Mouse (Mus musculus) CH12.LX (cell line): Measurements from ENCODE around the gene Cacna1s. TPM values are rescaled to one million over a fixed set of nuclear protein-coding genes. Genes with fewer than 3 reads are reported as not detected.

Experiments
- DNase-seq: peaks from one replicate; pipeline ENCODE4 v3.0.0-alpha.2; 2013; ENCODE audit errors: extremely low read depth
- H3K27ac ChIP-seq: 2 replicates; pipeline ENCODE4 v1.5.1; 2012; ENCODE audit warnings: low read depth, mild to moderate bottlenecking, control low read depth, moderate library complexity; ENCODE audit not compliant: insufficient read depth
- H3K27me3 ChIP-seq: replicated peaks from 2 replicates; pipeline ENCODE3; 2012; ENCODE audit warnings: inconsistent platforms
- H3K36me3 ChIP-seq, 2 experiments: replicated peaks in 1 of 2; 2 replicates each; pipeline versions ENCODE3 to v1.6.1; 2012; ENCODE audit warnings: inconsistent platforms in 1 of 2, low read length in 1 of 2, mild to moderate bottlenecking in 1 of 2, mixed read lengths in 1 of 2, moderate library complexity in 1 of 2; ENCODE audit not compliant: control insufficient read depth in 1 of 2, insufficient read depth in 1 of 2
- H3K4me1 ChIP-seq, 2 experiments: 2 replicates each; pipeline ENCODE4 v1.6.1; 2012; ENCODE audit warnings: inconsistent platforms in 1 of 2, moderate library complexity in 1 of 2; ENCODE audit not compliant: insufficient read depth in 2 of 2, control insufficient read depth in 1 of 2
- H3K4me2 ChIP-seq: 2 replicates; pipeline ENCODE4 v1.6.1; 2012; ENCODE audit warnings: low read depth, mild to moderate bottlenecking, control low read depth; ENCODE audit not compliant: poor library complexity, insufficient read depth, severe bottlenecking
- H3K4me3 ChIP-seq, 3 experiments: fragments of 150-350 bp in 1 of 3; sonication (generic) in 1 of 3; replicated peaks in 1 of 3; 2 replicates each; pipeline versions ENCODE3 to v1.5.1; 2011 to 2012; ENCODE audit warnings: low read depth in 2 of 3, low read length in 2 of 3, mild to moderate bottlenecking in 2 of 3, moderate library complexity in 2 of 3, control low read depth in 1 of 3, improper control_type of control experiment in 1 of 3, inconsistent platforms in 1 of 3, mixed read lengths in 1 of 3; ENCODE audit not compliant: poor library complexity in 1 of 3
- H3K79me2 ChIP-seq: replicated peaks from 2 replicates; pipeline ENCODE4 v1.6.1; 2012; ENCODE audit warnings: mild to moderate bottlenecking, moderate library complexity; ENCODE audit not compliant: control insufficient read depth, poor library complexity, insufficient read depth, severe bottlenecking; ENCODE audit errors: extremely low read depth
- H3K9ac ChIP-seq: 2 replicates; pipeline ENCODE4 v1.6.1; 2012; ENCODE audit warnings: low read depth, mild to moderate bottlenecking, control low read depth, moderate library complexity; ENCODE audit not compliant: insufficient read depth
- H3K9me3 ChIP-seq: replicated peaks from 2 replicates; pipeline ENCODE3; 2012; ENCODE audit warnings: low read length, inconsistent platforms, mixed read lengths
- CHD2 ChIP-seq: IDR thresholded peaks from 2 replicates; pipeline ENCODE4 v1.6.1; 2011; ENCODE audit warnings: low read length, improper control_type of control experiment
- ELF1 ChIP-seq: IDR thresholded peaks from 2 replicates; pipeline ENCODE4 v1.6.1; 2014; ENCODE audit warnings: low read depth, mild to moderate bottlenecking, inconsistent platforms, low read length, improper control_type of control experiment
- ETS1 ChIP-seq: conservative IDR thresholded peaks from 2 replicates; pipeline ENCODE4 v1.6.1; 2012; ENCODE audit warnings: low read depth, mild to moderate bottlenecking, inconsistent platforms, low read length, improper control_type of control experiment, moderate library complexity
- GABPA ChIP-seq: IDR thresholded peaks from 2 replicates; pipeline ENCODE4 v1.6.1; 2012; ENCODE audit warnings: low read depth, low read length, improper control_type of control experiment, inconsistent platforms; ENCODE audit not compliant: insufficient replicate concordance
- HCFC1 ChIP-seq: IDR thresholded peaks from 2 replicates; pipeline ENCODE4 v1.6.1; 2012; ENCODE audit warnings: low read depth, mild to moderate bottlenecking, inconsistent platforms, low read length, improper control_type of control experiment
- IRF4 ChIP-seq: IDR thresholded peaks from 2 replicates; pipeline ENCODE4 v1.6.1; 2014; ENCODE audit warnings: low read depth, mild to moderate bottlenecking, inconsistent platforms, low read length, improper control_type of control experiment
- KAT2A ChIP-seq: IDR thresholded peaks from 2 replicates; pipeline ENCODE4 v1.6.1; 2012; ENCODE audit warnings: low read length, improper control_type of control experiment, inconsistent platforms; ENCODE audit not compliant: insufficient replicate concordance
- MAZ ChIP-seq: IDR thresholded peaks from 2 replicates; pipeline ENCODE4 v1.6.1; 2012; ENCODE audit warnings: low read depth, mild to moderate bottlenecking, inconsistent platforms, low read length, improper control_type of control experiment, moderate library complexity
- MEF2A ChIP-seq: IDR thresholded peaks from 2 replicates; pipeline ENCODE4 v1.6.1; 2014; ENCODE audit warnings: low read depth, mild to moderate bottlenecking, inconsistent platforms, low read length, improper control_type of control experiment, borderline replicate concordance
- MYC ChIP-seq: IDR thresholded peaks from 2 replicates; pipeline ENCODE4 v1.6.1; 2011; ENCODE audit warnings: low read depth, mild to moderate bottlenecking, improper control_type of control experiment, low read length
- NELFE ChIP-seq: IDR thresholded peaks from 2 replicates; pipeline ENCODE4 v1.6.1; 2011; ENCODE audit warnings: low read depth, low read length, improper control_type of control experiment
- NRF1 ChIP-seq: IDR thresholded peaks from 2 replicates; pipeline ENCODE4 v1.6.1; 2014; ENCODE audit warnings: low read depth, mild to moderate bottlenecking, inconsistent platforms, low read length, improper control_type of control experiment, moderate library complexity
- POLR2A ChIP-seq: IDR thresholded peaks from 2 replicates; pipeline ENCODE4 v1.6.1; 2011; ENCODE audit warnings: low read depth, mild to moderate bottlenecking, improper control_type of control experiment, low read length
- RAD21 ChIP-seq: IDR thresholded peaks from 2 replicates; pipeline ENCODE4 v1.6.1; 2011; ENCODE audit warnings: low read depth, mild to moderate bottlenecking, low read length, improper control_type of control experiment, moderate library complexity
- SIN3A ChIP-seq: IDR thresholded peaks from 2 replicates; pipeline ENCODE4 v1.6.1; 2012; ENCODE audit warnings: low read length, improper control_type of control experiment, inconsistent platforms
- SMC3 ChIP-seq: IDR thresholded peaks from 2 replicates; pipeline ENCODE4 v1.6.1; 2011; ENCODE audit warnings: low read depth, low read length, improper control_type of control experiment
- TCF12 ChIP-seq: IDR thresholded peaks from 2 replicates; pipeline ENCODE4 v1.6.1; 2014; ENCODE audit warnings: low read depth, mild to moderate bottlenecking, inconsistent platforms, low read length, improper control_type of control experiment
- ZKSCAN1 ChIP-seq: IDR thresholded peaks from 2 replicates; pipeline ENCODE4 v1.6.1; 2012; ENCODE audit warnings: low read depth, inconsistent platforms, low read length, improper control_type of control experiment, borderline replicate concordance
- dilution Hi-C: fragments of 300-500 bp; cut with MboI; formaldehyde crosslinking; loops from 2 replicates; pipeline ENCODE4 v1.14.3; 2020; ENCODE audit warnings: low sequenced_read_pairs; ENCODE audit not compliant: extremely low pct_unique_long_range_greater_than_20kb, extremely low pct_ligation_motif_present
- in situ Hi-C: fragments of 300-500 bp; cut with MboI; formaldehyde crosslinking; loops from 3 replicates; pipeline ENCODE4 v1.14.3; 2019; ENCODE audit warnings: low sequenced_read_pairs, low pct_ligation_motif_present, low pct_unique_long_range_greater_than_20kb, mixed read lengths
- polyA plus RNA-seq: library from polyadenylated mRNA; unstranded; fragments of >175 nt; gene quantifications from 2 replicates; pipeline ENCODE4 v1.2.1, GENCODE M21; 2012; ENCODE audit warnings: low read depth; ENCODE audit not compliant: insufficient read length
- total RNA-seq, 2 experiments: library from RNA; depleted of rRNA; stranded (reverse); fragments of 300-350 nt in 1 of 2; fragments of >200 nt in 1 of 2; gene quantifications; 2 replicates each; pipeline ENCODE4 v1.2.3; 2012 to 2014

Cacna1s gene
- total and polyA plus RNA-seq, 3 experiments = 33.9 to 90.0 (median 61.7) TPM

- no peaks in the 10 kb centered on the region for H3K27me3 ChIP-seq
- in situ Hi-C loops = loop anchor here (5.0 kb wide), 1 partner anchor 33 kb away; no protein-coding TSS in a partner anchor
- H3K79me2 ChIP-seq = peaks cover 14% of the 10 kb centered on the region
- H3K4me3 ChIP-seq = peak overlapping the region; percentile 69 to 95 (median 93)
- dilution Hi-C loops = no loop called here
- H3K9me3 ChIP-seq = no peaks in the 10 kb centered on the region
- TF ChIP-seq MEF2A (no peak), ELF1 (no peak), SIN3A (no peak)
- no peak for DNase-seq
- H3K4me1 ChIP-seq = peaks cover 21 to 69% of the 10 kb centered on the region in 2 experiments
- peaks cover 20 to 39% of the 10 kb centered on the region in 2 experiments for H3K36me3 ChIP-seq
- peak overlapping the region; percentile 94 for H3K9ac ChIP-seq
- peak overlapping the region; percentile 86 for H3K4me2 ChIP-seq
- peak overlapping the region; percentile 57; the same call in 1 of the 2 replicates for H3K27ac ChIP-seq
Observed at GRCm38 (mm10) chr1:136128944-136129589, 76.5 kb downstream of the Cacna1s start.

DNA sequence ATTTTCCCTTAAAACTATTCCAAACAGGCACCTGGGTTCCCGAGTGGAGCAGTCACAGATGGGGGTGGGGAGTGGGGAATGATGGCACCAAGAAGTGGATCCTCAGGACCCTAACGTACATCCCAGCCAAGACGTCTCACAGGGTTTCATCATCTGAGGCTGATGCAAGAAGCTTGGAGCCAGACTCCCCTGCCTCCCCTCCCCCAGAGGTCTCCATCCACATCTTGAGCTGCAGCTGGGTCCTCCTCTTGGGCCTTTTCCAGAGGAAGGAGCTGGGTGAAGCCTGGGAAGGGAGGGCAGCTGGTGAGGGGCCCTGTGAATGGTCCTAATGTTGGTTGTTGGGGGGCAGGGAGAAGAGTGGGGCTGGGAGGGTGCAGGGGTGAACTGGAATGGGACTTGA lies 77.6 kb downstream of the Cacna1s start:
- Histone ChIP-seq H3K79me2 (peaks cover 14% of the 10 kb centered on the region), H3K9ac (peak overlapping the region; percentile 94), H3K4me2 (peak overlapping the region; percentile 86), H3K9me3 (no peaks in the 10 kb centered on the region), H3K36me3 (peaks cover 20 to 36% of the 10 kb centered on the region in 2 experiments), H3K27me3 (no peaks in the 10 kb centered on the region), H3K4me3 (peak overlapping the region; percentile 69 to 95 (median 93)), H3K4me1 (peaks cover 29 to 75% of the 10 kb centered on the region in 2 experiments), H3K27ac (peak overlapping the region; percentile 77)
- in situ Hi-C loops (loop anchor here (10.0 kb wide), 1 partner anchor 365 kb away; the partner anchor contains the start of gene Phlda3), dilution Hi-C loops (no loop called here)
- peak; percentile 17; the same call in 1 of the 2 replicates for TF ChIP-seq KAT2A
- TF ChIP-seq SMC3 = no peak; the same call in 1 of the 2 replicates
- TF ChIP-seq SIN3A = peak; percentile 22; the same call in 1 of the 2 replicates
- TF ChIP-seq MAZ = 0 out of 2 replicates have a peak, but pooled peaks have one; percentile 17
- TF ChIP-seq HCFC1 = no peak; the same call in 1 of the 2 replicates
- no peak for TF ChIP-seq NRF1
- TF ChIP-seq POLR2A = no peak
- TF ChIP-seq MYC = peak; percentile 39; the same call in 1 of the 2 replicates
- TF ChIP-seq ZKSCAN1 = no peak
- TF ChIP-seq GABPA = no peak
- TF ChIP-seq CHD2 = peak; percentile 76
- peak; percentile 31; the same call in 1 of the 2 replicates for TF ChIP-seq NELFE
- peak; percentile 69 for TF ChIP-seq TCF12
- TF ChIP-seq MEF2A = peak; percentile 22; the same call in 1 of the 2 replicates
- peak; percentile 43; the same call in 1 of the 2 replicates for TF ChIP-seq ETS1
- TF ChIP-seq RAD21 = no peak
- peak; percentile 45; the same call in 1 of the 2 replicates for TF ChIP-seq IRF4
- peak; percentile 65 for DNase-seq
